Mouse (Mus musculus) cortical plate, adult 2 months (tissue): Measurements from ENCODE around the gene Klhdc1.

Source experiments
- CTCF ChIP-seq: fragments of 200-500 bp; IDR thresholded peaks from 2 replicates; pipeline ENCODE4 v1.5.1; 2011; ENCODE audit warnings: mild to moderate bottlenecking, control low read depth, low read length; ENCODE audit not compliant: insufficient read depth; ENCODE audit errors: extremely low read depth
- POLR2A ChIP-seq: fragments of 200-500 bp; IDR thresholded peaks from 2 replicates; pipeline ENCODE4 v1.6.1; 2011; ENCODE audit warnings: mild to moderate bottlenecking, low read length, control low read depth; ENCODE audit not compliant: insufficient read depth; ENCODE audit errors: extremely low read depth

DNA sequence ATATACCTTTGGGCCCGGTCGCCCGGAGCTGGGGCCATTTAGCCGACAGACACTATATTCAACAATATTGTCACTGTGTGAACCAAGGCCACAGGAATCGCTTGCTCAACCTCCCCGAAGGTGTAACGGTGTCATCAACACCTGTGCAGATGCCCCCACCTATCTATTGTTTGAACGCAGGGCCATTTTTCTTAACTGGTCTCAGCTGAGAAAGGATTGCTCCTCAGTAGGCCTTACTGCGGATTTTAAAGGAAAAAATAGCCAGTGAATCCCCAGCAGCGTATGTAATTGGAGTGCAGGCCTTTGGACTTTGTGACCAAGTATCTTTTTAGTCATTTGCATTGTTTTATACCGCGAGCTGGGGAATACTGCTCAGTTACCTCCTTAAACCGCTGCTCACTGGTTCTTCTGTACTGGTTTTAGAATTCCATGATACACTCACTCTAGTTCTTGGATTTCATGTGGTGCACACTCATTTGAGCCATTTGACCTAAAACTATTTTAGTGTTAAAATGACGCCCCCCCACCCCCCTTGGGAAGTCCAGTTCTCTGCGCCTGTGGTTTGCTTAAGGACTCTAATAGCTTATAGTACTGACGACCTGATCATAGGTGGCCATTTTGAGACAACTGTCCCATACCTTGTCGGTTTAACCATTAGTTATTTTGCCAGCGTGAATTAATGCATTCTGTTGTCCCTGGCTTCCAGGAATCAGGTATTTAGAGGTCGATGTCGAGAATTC is 56.6 kb downstream of the Klhdc1 start:
- TF ChIP-seq POLR2A (no peak), CTCF (no peak)
